Mouse (Mus musculus): ENCODE data around the gene Poldip2. TPM values are rescaled to one million over a fixed set of nuclear protein-coding genes. Genes with fewer than 3 reads are reported as not detected.
"Not testable (repeated sequence)": the region's sequence is repeated elsewhere in the genome, so short reads cannot be mapped to it uniquely, and the experiment has no call there.

The Poldip2 gene
- polyA plus RNA-seq, 1 experiment from 2014 or later, result 61.4 TPM

- Histone ChIP-seq H3K27me3 (no peaks in the 10 kb centered on the region), H3K4me3 (replicated peaks) (no peak overlapping the region), H3K4me1 (replicated peaks) (no peaks in the 10 kb centered on the region), H3K36me3 (replicated peaks) (peaks cover 48% of the 10 kb centered on the region), H3K9me3 (replicated peaks) (no peaks in the 10 kb centered on the region), H3K4me2 (no peak overlapping the region), H3K9ac (no peak overlapping the region), H3K27ac (replicated peaks) (no peak overlapping the region)
- WGBS (ENCODE audit: insufficient replicate concordance), result 78% methylated on average over 9 of the region's 9 CpGs
- no peak for ATAC-seq (ENCODE audit: insufficient read depth)
These were observed 16.7 kb downstream of the Poldip2 start for GRCm38 (mm10) chr11:78528714-78529113.

DNA sequence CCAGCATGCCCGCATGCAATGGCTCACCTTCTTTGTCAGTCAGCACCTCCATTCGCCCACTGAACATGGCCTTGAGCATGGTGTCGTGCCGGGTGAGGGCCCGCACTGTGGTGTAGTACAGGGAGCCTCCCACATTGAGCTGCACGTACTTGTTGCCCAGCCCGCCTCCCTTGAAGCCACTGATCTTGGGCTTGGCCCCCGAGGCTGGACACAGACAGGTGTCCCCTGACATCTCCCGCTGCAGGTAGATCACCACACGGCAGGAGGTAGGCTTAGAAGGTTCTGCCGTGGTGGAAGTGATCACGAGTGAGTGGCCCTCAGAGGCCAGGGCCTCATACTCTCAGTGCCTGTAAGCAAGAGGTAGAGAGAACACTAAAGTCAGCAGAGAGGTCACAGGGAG, 18.0 kb downstream of the Poldip2 start:
- Histone ChIP-seq H3K27ac (replicated peaks) (no peak overlapping the region), H3K4me3 (replicated peaks) (no peak overlapping the region), H3K4me1 (replicated peaks) (peaks cover 9% of the 10 kb centered on the region), H3K9me3 (replicated peaks) (no peaks in the 10 kb centered on the region), H3K36me3 (replicated peaks) (peaks cover 35% of the 10 kb centered on the region), H3K27me3 (no peaks in the 10 kb centered on the region), H3K9ac (no peak overlapping the region), H3K4me2 (no peak overlapping the region)
- 78% methylated on average over 12 of the region's 12 CpGs for WGBS (ENCODE audit: insufficient replicate concordance)
- no peak for ATAC-seq (ENCODE audit: insufficient read depth)

- ATAC-seq (ENCODE audit: insufficient read depth), result no peak
- no peak overlapping the region; the same call in 1 of the 2 replicates for H3K27ac ChIP-seq (replicated peaks)
These were observed 19.1 kb downstream of the Poldip2 start for GRCm38 (mm10) chr11:78531046-78531445.

GRCm38 (mm10) chr11:78531515-78531914, 19.5 kb downstream of the Poldip2 start:
- not testable (repeated sequence) for H3K4me3 ChIP-seq (replicated peaks); H3K9ac ChIP-seq; H3K9me3 ChIP-seq (replicated peaks); ATAC-seq (ENCODE audit: insufficient read depth); H3K27me3 ChIP-seq; H3K27ac ChIP-seq (replicated peaks); H3K4me2 ChIP-seq
- Histone ChIP-seq H3K36me3 (replicated peaks) (peaks cover 23% of the 10 kb centered on the region; the same call in 1 of the 2 replicates), H3K4me1 (replicated peaks) (peaks cover 19% of the 10 kb centered on the region)
- 66% methylated on average over 10 of the region's 10 CpGs for WGBS (ENCODE audit: insufficient replicate concordance)

More at GRCm38 (mm10) chr11:78531046-78531445, 19.1 kb downstream of the Poldip2 start:
- peaks cover 28% of the 10 kb centered on the region for H3K36me3 ChIP-seq (replicated peaks)
- peaks cover 19% of the 10 kb centered on the region for H3K4me1 ChIP-seq (replicated peaks)
- no peak overlapping the region for H3K4me3 ChIP-seq (replicated peaks)
- no peak overlapping the region for H3K4me2 ChIP-seq
- H3K27me3 ChIP-seq, result no peaks in the 10 kb centered on the region
- WGBS (ENCODE audit: insufficient replicate concordance), result 52% methylated on average over 6 of the region's 6 CpGs
- H3K9me3 ChIP-seq (replicated peaks), result no peaks in the 10 kb centered on the region
- no peak overlapping the region for H3K9ac ChIP-seq

GRCm38 (mm10) chr11:78534516-78534915, 22.5 kb downstream of the Poldip2 start:
- H3K27ac ChIP-seq (replicated peaks), result no peak overlapping the region
- no peaks in the 10 kb centered on the region for H3K27me3 ChIP-seq
- no peak overlapping the region for H3K9ac ChIP-seq
- peak overlapping the region; percentile 95 for H3K4me2 ChIP-seq
- ATAC-seq (ENCODE audit: insufficient read depth), result no peak
- H3K4me3 ChIP-seq (replicated peaks), result no peak overlapping the region; the same call in 1 of the 2 replicates
- 61% methylated on average over 4 of the region's 4 CpGs for WGBS (ENCODE audit: insufficient replicate concordance)
- H3K9me3 ChIP-seq (replicated peaks), result no peaks in the 10 kb centered on the region
- peaks cover 45% of the 10 kb centered on the region for H3K4me1 ChIP-seq (replicated peaks)
- peaks cover 16% of the 10 kb centered on the region for H3K36me3 ChIP-seq (replicated peaks)

- no peaks in the 10 kb centered on the region for H3K27me3 ChIP-seq
- ATAC-seq (ENCODE audit: insufficient read depth), result no peak
- 1% methylated on average over 23 of the region's 23 CpGs for WGBS (ENCODE audit: insufficient replicate concordance)
These were observed 23.5 kb downstream of the Poldip2 start for GRCm38 (mm10) chr11:78535376-78536079.

GRCm38 (mm10) chr11:78536080-78536689, 24.2 kb downstream of the Poldip2 start, which contains the start of the genes Tnfaip1 and Ift20:
TSS of gene Tnfaip1 (minus strand) at chr11:78536332.
TSS of gene Ift20 (plus strand) at chr11:78536361.
- ATAC-seq (ENCODE audit: insufficient read depth), result peak; percentile 95
- under 1% methylated on average over 52 of the region's 52 CpGs for WGBS (ENCODE audit: insufficient replicate concordance)
- no peaks in the 10 kb centered on the region for H3K9me3 ChIP-seq (replicated peaks)
- peak within 1 kb of the TSS; percentile 95 for H3K4me2 ChIP-seq
- H3K4me3 ChIP-seq (replicated peaks), result peak within 1 kb of the TSS; percentile 86
- peak within 1 kb of the TSS; percentile 90 for H3K27ac ChIP-seq (replicated peaks)
- peaks cover 28% of the 10 kb centered on the region for H3K36me3 ChIP-seq (replicated peaks)
- peak within 1 kb of the TSS; percentile 87 for H3K9ac ChIP-seq
- H3K27me3 ChIP-seq, result no peaks in the 10 kb centered on the region
- H3K4me1 ChIP-seq (replicated peaks), result peaks cover 45% of the 10 kb centered on the region

More at GRCm38 (mm10) chr11:78535376-78536079, 23.5 kb downstream of the Poldip2 start:
- Histone ChIP-seq H3K4me3 (replicated peaks) (peak overlapping the region; percentile 86), H3K4me1 (replicated peaks) (peaks cover 45% of the 10 kb centered on the region), H3K4me2 (peak overlapping the region; percentile 95), H3K9ac (peak overlapping the region; percentile 67), H3K36me3 (replicated peaks) (peaks cover 22% of the 10 kb centered on the region), H3K9me3 (replicated peaks) (no peaks in the 10 kb centered on the region), H3K27ac (replicated peaks) (peak overlapping the region; percentile 90)

DNA sequence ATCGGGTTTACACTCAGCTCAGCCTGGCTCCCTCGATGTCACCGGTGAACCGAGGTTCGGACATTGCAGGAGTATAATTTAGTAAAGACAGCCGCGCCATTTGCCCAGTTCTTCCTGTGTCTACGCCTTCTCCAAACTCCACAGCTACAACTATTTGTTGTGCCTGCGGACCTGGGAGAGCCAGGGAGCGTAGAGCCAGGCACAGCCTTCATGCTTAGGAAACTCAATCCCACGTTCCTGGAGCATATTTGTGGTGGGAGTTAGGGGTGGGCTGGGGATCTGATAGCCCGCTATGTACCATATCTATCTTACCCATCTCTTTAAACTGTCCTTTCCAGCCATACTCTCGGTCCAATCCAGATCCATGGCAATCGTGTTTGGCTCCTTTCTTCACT, 24.7 kb downstream of the Poldip2 start:
- ATAC-seq (ENCODE audit: insufficient read depth), result no peak
- H3K4me1 ChIP-seq (replicated peaks), result peaks cover 45% of the 10 kb centered on the region
- H3K27me3 ChIP-seq, result no peaks in the 10 kb centered on the region
- peak overlapping the region; percentile 86 for H3K4me3 ChIP-seq (replicated peaks)
- H3K9ac ChIP-seq, result peak overlapping the region; percentile 87
- peaks cover 32% of the 10 kb centered on the region for H3K36me3 ChIP-seq (replicated peaks)
- H3K4me2 ChIP-seq, result peak overlapping the region; percentile 95
- H3K27ac ChIP-seq (replicated peaks), result peak overlapping the region; percentile 90
- WGBS (ENCODE audit: insufficient replicate concordance), result under 1% methylated on average over 14 of the region's 14 CpGs
- H3K9me3 ChIP-seq (replicated peaks), result no peaks in the 10 kb centered on the region

- H3K9me3 ChIP-seq (replicated peaks), result no peaks in the 10 kb centered on the region
- no peak overlapping the region for H3K9ac ChIP-seq
- no peak overlapping the region for H3K4me2 ChIP-seq
- 66% methylated on average over 3 of the region's 3 CpGs for WGBS (ENCODE audit: insufficient replicate concordance)
- no peak overlapping the region for H3K27ac ChIP-seq (replicated peaks)
- no peak for ATAC-seq (ENCODE audit: insufficient read depth)
- H3K36me3 ChIP-seq (replicated peaks), result peaks cover 65% of the 10 kb centered on the region
- no peak overlapping the region for H3K4me3 ChIP-seq (replicated peaks)
- no peaks in the 10 kb centered on the region for H3K27me3 ChIP-seq
- H3K4me1 ChIP-seq (replicated peaks), result peaks cover 38% of the 10 kb centered on the region
These were observed 28.4 kb downstream of the Poldip2 start for GRCm38 (mm10) chr11:78540358-78540757.

DNA sequence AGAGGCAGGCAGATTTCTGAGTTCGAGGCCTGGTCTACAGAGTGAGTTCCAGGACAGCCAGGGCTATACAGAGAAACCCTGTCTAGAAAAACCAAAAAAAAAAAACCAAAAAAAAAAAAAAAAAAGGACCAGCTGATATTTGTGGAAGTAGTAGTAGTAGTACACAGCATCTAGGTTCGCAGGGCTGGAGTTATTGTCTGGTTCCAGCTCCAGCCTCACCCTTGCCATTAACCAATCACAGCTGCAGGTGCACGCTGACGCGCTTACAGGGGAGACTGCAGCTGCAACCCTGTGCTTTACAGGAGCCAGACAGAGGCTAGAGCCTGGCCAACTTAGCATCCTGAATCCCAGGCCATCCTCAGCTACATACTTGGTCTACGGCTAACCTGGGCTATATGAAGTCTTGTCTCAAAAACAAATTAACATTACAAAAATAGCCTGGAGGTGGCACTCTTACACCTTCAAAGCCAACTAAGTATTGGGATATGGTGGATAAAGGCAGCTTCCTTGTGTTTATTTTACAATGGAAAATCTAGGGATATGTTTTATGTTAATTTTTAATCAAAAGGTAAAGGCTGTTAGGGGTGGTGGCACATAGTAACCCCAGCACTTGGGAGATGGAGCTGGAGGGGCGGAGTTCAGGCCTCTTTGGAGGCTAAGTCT, 32.6 kb downstream of the Poldip2 start:
- WGBS (ENCODE audit: insufficient replicate concordance), result 91% methylated on average over 7 of the region's 7 CpGs
- Histone ChIP-seq H3K9me3 (replicated peaks) (no peaks in the 10 kb centered on the region), H3K4me3 (replicated peaks) (no peak overlapping the region), H3K36me3 (replicated peaks) (peaks cover 56% of the 10 kb centered on the region), H3K9ac (no peak overlapping the region), H3K27me3 (no peaks in the 10 kb centered on the region), H3K4me2 (no peak overlapping the region), H3K4me1 (replicated peaks) (peaks cover 37% of the 10 kb centered on the region), H3K27ac (replicated peaks) (no peak overlapping the region)
- no peak for ATAC-seq (ENCODE audit: insufficient read depth)

DNA sequence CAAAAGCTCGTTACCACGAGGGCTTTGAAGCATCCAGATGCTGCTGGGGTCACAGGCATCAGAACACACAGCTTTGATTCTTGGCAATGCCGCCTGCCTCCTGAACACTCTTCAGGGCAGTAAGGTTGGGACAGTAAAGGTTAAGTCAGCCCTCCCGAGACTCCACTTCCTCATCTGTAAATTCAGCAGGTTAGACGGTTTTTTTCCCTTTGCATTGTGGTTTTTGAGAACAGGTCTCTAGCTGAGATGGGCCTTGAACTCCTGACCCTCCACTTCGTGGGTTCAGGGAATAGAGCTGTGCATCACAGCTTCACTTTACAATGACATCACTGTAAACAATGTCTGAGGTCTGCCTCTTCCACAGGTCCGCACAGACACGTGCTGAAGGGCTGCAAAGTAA, 33.2 kb downstream of the Poldip2 start:
- no peak overlapping the region for H3K4me3 ChIP-seq (replicated peaks)
- no peaks in the 10 kb centered on the region for H3K27me3 ChIP-seq
- WGBS (ENCODE audit: insufficient replicate concordance), result 33% methylated on average over 8 of the region's 8 CpGs
- ATAC-seq (ENCODE audit: insufficient read depth), result no peak
- no peak overlapping the region for H3K4me2 ChIP-seq
- H3K9ac ChIP-seq, result no peak overlapping the region
- no peaks in the 10 kb centered on the region for H3K9me3 ChIP-seq (replicated peaks)
- H3K36me3 ChIP-seq (replicated peaks), result peaks cover 50% of the 10 kb centered on the region
- no peak overlapping the region for H3K27ac ChIP-seq (replicated peaks)
- peaks cover 43% of the 10 kb centered on the region for H3K4me1 ChIP-seq (replicated peaks)
